Mouse (Mus musculus): ENCODE results near the gene Clmn. TPM values are rescaled to one million over a fixed set of nuclear protein-coding genes. Genes with fewer than 3 reads are reported as not detected.

Gene Clmn
- polyA plus RNA-seq, 1 experiment from 2014 or later = 0.79 TPM

- H3K4me3 ChIP-seq (ENCODE audit: low read depth, low read length) = no peak overlapping the region
- no peaks in the 10 kb centered on the region for H3K36me3 ChIP-seq (ENCODE audit: control insufficient read depth, insufficient read depth, low read length)
- WGBS = 92% methylated on average over 10 of the region's 10 CpGs
- no peak for ATAC-seq (ENCODE audit: low read depth)
- H3K27ac ChIP-seq (ENCODE audit: low read depth, low read length) = no peak overlapping the region
- H3K9ac ChIP-seq (replicated peaks; ENCODE audit: low read depth, low read length) = no peak overlapping the region
- H3K4me2 ChIP-seq (ENCODE audit: low read depth, low read length) = no peak overlapping the region
- H3K4me1 ChIP-seq (ENCODE audit: control insufficient read depth, insufficient read depth, low read length) = no peaks in the 10 kb centered on the region; the same call in 1 of the 2 replicates
- no peaks in the 10 kb centered on the region for H3K9me3 ChIP-seq (ENCODE audit: control insufficient read depth, low read length)
- H3K27me3 ChIP-seq (ENCODE audit: control insufficient read depth, insufficient read depth, low read length) = no peaks in the 10 kb centered on the region
Measured at GRCm38 (mm10) chr12:104822838-104823599, 41.9 kb downstream of the Clmn start.

DNA sequence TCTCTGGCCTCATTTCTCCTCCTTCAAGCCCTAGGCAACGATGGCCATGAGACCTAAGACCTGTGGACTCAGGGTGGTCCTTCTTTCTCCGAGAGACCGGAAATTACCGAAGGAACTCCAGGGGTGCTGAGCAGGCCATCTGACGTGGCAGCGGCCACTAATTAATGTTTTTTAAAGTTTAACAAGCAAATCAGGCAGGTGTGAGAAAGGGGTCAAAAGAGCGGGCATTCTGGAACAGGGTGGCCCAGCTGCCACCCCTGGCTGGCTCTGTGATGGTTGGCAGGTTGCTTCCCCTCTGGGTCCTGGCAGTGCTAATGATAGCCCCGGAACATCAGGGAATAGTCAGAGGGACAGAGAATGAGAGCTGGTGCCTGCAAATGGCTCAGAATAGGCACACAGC is 42.7 kb downstream of the Clmn start:
- no peak for ATAC-seq (ENCODE audit: low read depth)
- no peak overlapping the region for H3K4me2 ChIP-seq (ENCODE audit: low read depth, low read length)
- H3K9ac ChIP-seq (replicated peaks; ENCODE audit: low read depth, low read length) = no peak overlapping the region
- 65% methylated on average over 8 of the region's 8 CpGs for WGBS
- H3K27ac ChIP-seq (ENCODE audit: low read depth, low read length) = no peak overlapping the region
- H3K36me3 ChIP-seq (ENCODE audit: control insufficient read depth, insufficient read depth, low read length) = no peaks in the 10 kb centered on the region
- H3K4me3 ChIP-seq (ENCODE audit: low read depth, low read length) = no peak overlapping the region
- no peaks in the 10 kb centered on the region for H3K9me3 ChIP-seq (ENCODE audit: control insufficient read depth, low read length)
- peaks cover 7% of the 10 kb centered on the region; the same call in 1 of the 2 replicates for H3K4me1 ChIP-seq (ENCODE audit: control insufficient read depth, insufficient read depth, low read length)
- no peaks in the 10 kb centered on the region for H3K27me3 ChIP-seq (ENCODE audit: control insufficient read depth, insufficient read depth, low read length)

DNA sequence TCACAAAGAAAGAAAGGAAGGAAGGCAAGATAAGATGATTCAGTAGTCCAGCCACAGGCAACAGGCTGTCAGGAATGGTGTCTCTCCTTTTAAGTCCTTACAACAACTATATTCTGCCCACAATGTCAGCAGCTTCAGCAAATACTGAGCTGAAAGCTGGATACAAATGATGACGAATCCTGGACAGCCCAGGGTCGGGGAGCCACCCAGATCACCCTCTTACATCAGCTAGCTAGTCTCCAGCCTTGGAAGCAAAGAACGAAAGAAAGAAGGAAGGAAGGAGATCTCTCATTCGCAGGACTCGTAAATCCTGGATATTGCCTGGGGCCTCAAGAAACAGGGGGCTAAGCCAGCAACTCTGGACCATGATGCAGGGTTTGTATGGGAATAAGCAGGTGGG is 44.8 kb downstream of the Clmn start:
- H3K36me3 ChIP-seq (ENCODE audit: control insufficient read depth, insufficient read depth, low read length) = no peaks in the 10 kb centered on the region
- H3K9ac ChIP-seq (replicated peaks; ENCODE audit: low read depth, low read length) = no peak overlapping the region
- H3K27ac ChIP-seq (ENCODE audit: low read depth, low read length) = no peak overlapping the region
- no peak for ATAC-seq (ENCODE audit: low read depth)
- WGBS = 83% methylated on average over 5 of the region's 5 CpGs
- H3K27me3 ChIP-seq (ENCODE audit: control insufficient read depth, insufficient read depth, low read length) = no peaks in the 10 kb centered on the region
- no peak overlapping the region for H3K4me2 ChIP-seq (ENCODE audit: low read depth, low read length)
- H3K9me3 ChIP-seq (ENCODE audit: control insufficient read depth, low read length) = no peaks in the 10 kb centered on the region
- H3K4me3 ChIP-seq (ENCODE audit: low read depth, low read length) = no peak overlapping the region
- H3K4me1 ChIP-seq (ENCODE audit: control insufficient read depth, insufficient read depth, low read length) = peaks cover 7% of the 10 kb centered on the region; the same call in 1 of the 2 replicates

DNA sequence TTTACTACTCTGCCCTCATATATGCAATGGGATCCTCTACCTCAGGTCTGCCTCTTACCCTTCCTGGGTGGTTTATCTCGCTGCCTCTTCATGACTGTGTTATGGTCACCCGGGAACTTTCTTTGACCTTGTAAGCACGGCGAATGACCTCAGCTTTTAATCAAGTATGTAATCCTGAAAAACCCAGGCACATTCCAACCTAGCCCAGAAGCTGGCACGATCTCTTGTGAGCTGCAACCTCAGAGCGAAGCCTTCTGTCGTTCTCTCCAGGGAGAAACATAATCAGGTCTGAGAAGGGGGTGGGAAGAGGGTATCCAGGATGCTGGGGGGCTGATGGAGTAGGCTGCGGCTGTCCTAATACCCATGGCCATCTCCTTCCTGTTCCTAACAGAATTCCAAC is 45.8 kb downstream of the Clmn start:
- peaks cover 7% of the 10 kb centered on the region; the same call in 1 of the 2 replicates for H3K4me1 ChIP-seq (ENCODE audit: control insufficient read depth, insufficient read depth, low read length)
- H3K36me3 ChIP-seq (ENCODE audit: control insufficient read depth, insufficient read depth, low read length) = no peaks in the 10 kb centered on the region
- 66% methylated on average over 8 of the region's 8 CpGs for WGBS
- no peak overlapping the region for H3K4me2 ChIP-seq (ENCODE audit: low read depth, low read length)
- H3K4me3 ChIP-seq (ENCODE audit: low read depth, low read length) = no peak overlapping the region
- no peak overlapping the region for H3K9ac ChIP-seq (replicated peaks; ENCODE audit: low read depth, low read length)
- ATAC-seq (ENCODE audit: low read depth) = no peak
- H3K27me3 ChIP-seq (ENCODE audit: control insufficient read depth, insufficient read depth, low read length) = no peaks in the 10 kb centered on the region
- H3K9me3 ChIP-seq (ENCODE audit: control insufficient read depth, low read length) = no peaks in the 10 kb centered on the region
- no peak overlapping the region for H3K27ac ChIP-seq (ENCODE audit: low read depth, low read length)

- H3K36me3 ChIP-seq (ENCODE audit: control insufficient read depth, insufficient read depth, low read length) = no peaks in the 10 kb centered on the region
- no peak overlapping the region for H3K27ac ChIP-seq (ENCODE audit: low read depth, low read length)
- peaks cover 7% of the 10 kb centered on the region; the same call in 1 of the 2 replicates for H3K4me1 ChIP-seq (ENCODE audit: control insufficient read depth, insufficient read depth, low read length)
- no peaks in the 10 kb centered on the region for H3K9me3 ChIP-seq (ENCODE audit: control insufficient read depth, low read length)
- no peak overlapping the region for H3K4me2 ChIP-seq (ENCODE audit: low read depth, low read length)
- H3K9ac ChIP-seq (replicated peaks; ENCODE audit: low read depth, low read length) = no peak overlapping the region
- H3K27me3 ChIP-seq (ENCODE audit: control insufficient read depth, insufficient read depth, low read length) = no peaks in the 10 kb centered on the region
- H3K4me3 ChIP-seq (ENCODE audit: low read depth, low read length) = no peak overlapping the region
- ATAC-seq (ENCODE audit: low read depth) = no peak
- 77% methylated on average over 7 of the region's 7 CpGs for WGBS
Measured at GRCm38 (mm10) chr12:104818057-104818456, 46.8 kb downstream of the Clmn start.

DNA sequence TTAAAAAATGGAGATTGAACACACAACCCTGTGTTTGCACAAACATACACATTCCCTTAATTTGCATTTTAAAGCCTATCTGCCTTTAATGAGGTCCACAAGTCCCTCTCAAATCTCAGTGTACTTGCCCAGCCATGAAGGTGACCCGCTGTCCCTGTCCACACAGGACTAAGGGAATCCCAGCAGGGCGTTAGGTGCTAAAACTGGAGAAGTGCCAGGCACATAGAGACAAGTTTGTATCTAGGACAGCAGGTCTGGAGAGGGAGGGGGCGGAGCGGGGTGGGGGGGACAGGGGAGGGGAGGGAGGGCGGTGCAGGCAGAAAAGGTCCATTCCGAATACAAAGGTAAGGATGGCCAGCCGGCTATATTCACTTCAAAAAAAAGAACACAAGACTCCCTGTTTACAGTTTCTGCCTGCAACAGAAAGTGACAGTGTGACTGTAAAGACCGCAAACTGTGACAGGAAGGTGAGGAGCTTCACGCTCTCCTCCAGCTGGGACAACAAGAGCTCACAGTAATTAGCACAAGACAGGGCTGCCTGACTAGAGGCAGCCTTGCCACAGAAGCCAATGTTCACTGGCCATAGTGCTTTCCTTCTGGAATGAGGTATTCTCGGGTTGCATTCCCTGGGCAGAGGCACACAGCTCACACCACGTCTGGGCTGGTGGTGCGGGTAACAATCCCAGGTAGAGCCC is 47.6 kb downstream of the Clmn start:
- Histone ChIP-seq H3K36me3 (ENCODE audit: control insufficient read depth, insufficient read depth, low read length) (no peaks in the 10 kb centered on the region), H3K27me3 (ENCODE audit: control insufficient read depth, insufficient read depth, low read length) (no peaks in the 10 kb centered on the region), H3K4me1 (ENCODE audit: control insufficient read depth, insufficient read depth, low read length) (peaks cover 7% of the 10 kb centered on the region; the same call in 1 of the 2 replicates), H3K4me3 (ENCODE audit: low read depth, low read length) (no peak overlapping the region), H3K9me3 (ENCODE audit: control insufficient read depth, low read length) (no peaks in the 10 kb centered on the region), H3K27ac (ENCODE audit: low read depth, low read length) (no peak overlapping the region), H3K4me2 (ENCODE audit: low read depth, low read length) (no peak overlapping the region), H3K9ac (replicated peaks; ENCODE audit: low read depth, low read length) (no peak overlapping the region)
- 21% methylated on average over 12 of the region's 12 CpGs for WGBS
- no peak for ATAC-seq (ENCODE audit: low read depth)

- no peaks in the 10 kb centered on the region for H3K36me3 ChIP-seq (ENCODE audit: control insufficient read depth, insufficient read depth, low read length)
- H3K27ac ChIP-seq (ENCODE audit: low read depth, low read length) = no peak overlapping the region
- no peak overlapping the region for H3K4me2 ChIP-seq (ENCODE audit: low read depth, low read length)
- 41% methylated on average over 7 of the region's 7 CpGs for WGBS
- peaks cover 7% of the 10 kb centered on the region; the same call in 1 of the 2 replicates for H3K4me1 ChIP-seq (ENCODE audit: control insufficient read depth, insufficient read depth, low read length)
- ATAC-seq (ENCODE audit: low read depth) = peak; percentile 54; the same call in 1 of the 2 replicates
- no peaks in the 10 kb centered on the region for H3K27me3 ChIP-seq (ENCODE audit: control insufficient read depth, insufficient read depth, low read length)
- H3K4me3 ChIP-seq (ENCODE audit: low read depth, low read length) = no peak overlapping the region
- no peaks in the 10 kb centered on the region for H3K9me3 ChIP-seq (ENCODE audit: control insufficient read depth, low read length)
- H3K9ac ChIP-seq (replicated peaks; ENCODE audit: low read depth, low read length) = no peak overlapping the region
Measured at GRCm38 (mm10) chr12:104814291-104814690, 50.6 kb downstream of the Clmn start.

DNA sequence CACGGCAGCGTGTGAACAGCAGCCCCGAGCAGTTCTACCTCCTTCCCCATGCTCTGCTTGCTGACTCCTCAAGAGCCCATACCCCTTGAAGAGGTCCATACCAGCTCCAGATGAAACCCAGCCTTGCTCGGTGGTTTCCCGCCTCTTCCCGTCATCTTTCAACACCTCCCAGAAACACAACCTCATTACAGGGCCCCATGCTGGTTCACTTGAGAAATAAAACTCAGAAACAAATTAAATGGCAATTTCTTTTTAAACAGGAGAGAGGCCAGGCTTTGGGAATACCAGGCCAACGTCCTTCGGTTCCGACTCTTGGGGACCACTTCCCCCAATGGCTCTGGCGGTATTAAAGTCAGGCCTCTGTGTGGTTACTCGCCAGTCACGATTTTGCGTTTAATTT is 51.1 kb downstream of the Clmn start:
- no peaks in the 10 kb centered on the region for H3K27me3 ChIP-seq (ENCODE audit: control insufficient read depth, insufficient read depth, low read length)
- ATAC-seq (ENCODE audit: low read depth) = no peak

GRCm38 (mm10) chr12:104812711-104813110 is 52.2 kb downstream of the Clmn start:
- H3K9ac ChIP-seq (replicated peaks; ENCODE audit: low read depth, low read length) = no peak overlapping the region
- no peak overlapping the region for H3K4me3 ChIP-seq (ENCODE audit: low read depth, low read length)
- H3K4me1 ChIP-seq (ENCODE audit: control insufficient read depth, insufficient read depth, low read length) = peaks cover 6% of the 10 kb centered on the region; the same call in 1 of the 2 replicates
- ATAC-seq (ENCODE audit: low read depth) = no peak
- H3K27ac ChIP-seq (ENCODE audit: low read depth, low read length) = no peak overlapping the region
- H3K27me3 ChIP-seq (ENCODE audit: control insufficient read depth, insufficient read depth, low read length) = no peaks in the 10 kb centered on the region
- H3K36me3 ChIP-seq (ENCODE audit: control insufficient read depth, insufficient read depth, low read length) = no peaks in the 10 kb centered on the region
- no peak overlapping the region for H3K4me2 ChIP-seq (ENCODE audit: low read depth, low read length)
- no peaks in the 10 kb centered on the region for H3K9me3 ChIP-seq (ENCODE audit: control insufficient read depth, low read length)
- WGBS = 80% methylated on average over 4 of the region's 4 CpGs

More for the DNA sequence above, 51.1 kb downstream of the Clmn start:
- WGBS = 72% methylated on average over 13 of the region's 13 CpGs
- Histone ChIP-seq H3K27ac (ENCODE audit: low read depth, low read length) (no peak overlapping the region), H3K9me3 (ENCODE audit: control insufficient read depth, low read length) (no peaks in the 10 kb centered on the region), H3K36me3 (ENCODE audit: control insufficient read depth, insufficient read depth, low read length) (no peaks in the 10 kb centered on the region), H3K4me1 (ENCODE audit: control insufficient read depth, insufficient read depth, low read length) (peaks cover 7% of the 10 kb centered on the region; the same call in 1 of the 2 replicates), H3K4me3 (ENCODE audit: low read depth, low read length) (no peak overlapping the region), H3K9ac (replicated peaks; ENCODE audit: low read depth, low read length) (no peak overlapping the region), H3K4me2 (ENCODE audit: low read depth, low read length) (no peak overlapping the region)

Measured in neural tube, embryonic 14.5 days (tissue).